Mouse (Mus musculus): ENCODE measurements at regions not wholly inside any gene's neighbourhood (a gene's known extent, or its start where the extent isn't known, plus 50 kb on each side); places are given as distances from the start of the nearest gene placed in this dataset.

DNA sequence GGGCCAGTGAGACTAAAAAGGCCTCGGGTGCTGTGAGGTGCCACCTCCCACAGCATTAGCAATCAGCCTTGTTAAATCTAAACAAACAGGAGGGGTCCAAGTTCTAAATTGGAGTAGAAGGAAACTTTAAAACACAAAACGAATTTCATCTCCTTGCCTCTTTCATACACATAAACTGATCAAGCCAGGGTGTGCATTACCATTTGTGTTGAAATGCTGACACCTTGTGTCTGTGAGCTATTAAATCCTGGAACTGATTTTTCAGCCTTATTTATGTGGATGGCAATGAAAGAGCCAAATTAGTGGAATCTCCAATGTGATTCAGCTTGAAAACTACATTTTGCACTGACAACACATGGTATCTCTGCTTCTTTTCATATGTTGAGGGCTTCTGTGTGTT, 114.8 kb downstream of the Pcsk1 start:
- DNase-seq (ENCODE audit: extremely low read depth, low read depth) = no peak

- no peak for DNase-seq (ENCODE audit: extremely low read depth, low read depth)
Measured at GRCm38 (mm10) chr13:75223944-75224343, 134.3 kb downstream of the Pcsk1 start.

GRCm38 (mm10) chr13:75225581-75226297, 136.1 kb downstream of the Pcsk1 start:
- DNase-seq (ENCODE audit: extremely low read depth, low read depth) = no peak

DNA sequence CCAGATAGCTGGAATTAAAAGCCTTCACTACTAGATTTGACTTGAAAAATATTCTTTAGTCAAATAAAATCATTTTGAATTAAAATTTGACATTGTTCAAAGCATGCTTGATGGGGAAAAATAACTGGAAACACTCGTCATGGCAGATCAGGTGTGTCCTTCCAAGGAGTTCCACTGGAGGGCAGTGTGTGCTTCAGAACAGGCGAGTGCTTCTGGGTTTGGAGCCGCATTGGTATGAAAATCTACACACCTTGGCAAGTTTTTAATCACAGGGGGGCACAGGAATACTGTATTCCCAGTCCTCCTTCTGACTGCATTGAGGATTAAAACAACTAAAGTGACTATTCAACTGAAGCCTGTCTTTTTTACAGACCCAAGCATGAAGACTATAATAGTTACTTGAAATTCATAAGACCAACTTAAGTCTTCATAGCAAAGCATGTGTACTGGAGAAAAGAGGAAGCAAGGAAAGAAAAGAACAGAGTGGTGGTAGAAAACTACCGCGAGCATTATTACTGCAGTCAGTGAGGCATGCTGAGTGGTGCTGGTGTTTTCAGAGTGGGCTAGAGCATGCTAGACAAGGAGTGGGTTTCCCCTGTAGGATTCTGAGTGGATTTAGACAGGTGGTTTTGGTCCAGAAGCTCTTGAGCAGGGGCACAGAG, 138.1 kb downstream of the Pcsk1 start:
- peak; percentile 69 for DNase-seq (ENCODE audit: extremely low read depth, low read depth)

DNA sequence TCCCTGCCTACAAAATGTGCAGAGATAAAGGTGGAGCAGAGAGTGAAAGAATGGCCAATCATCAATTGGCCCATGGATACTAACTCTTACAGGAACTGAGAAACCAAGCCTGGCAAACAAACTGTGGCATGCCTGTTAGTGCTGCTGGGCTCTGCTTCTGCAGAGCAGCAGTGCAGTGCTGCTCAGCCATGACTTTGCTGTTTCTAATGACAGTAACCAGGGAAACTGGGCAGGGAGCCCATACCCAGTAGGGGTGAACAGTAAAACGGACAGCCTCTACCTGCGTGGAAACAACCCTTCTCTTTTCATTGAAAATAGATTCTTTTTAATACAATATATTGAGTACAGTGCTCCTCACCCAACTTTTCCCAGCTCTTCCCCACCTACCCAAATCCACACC, 146.8 kb downstream of the Pcsk1 start:
- DNase-seq (ENCODE audit: extremely low read depth, low read depth) = no peak

Measured in MEL-GATA-1-ER (cell line).